Mouse (Mus musculus): ENCODE results near the gene Smc1b. TPM values are rescaled to one million over a fixed set of nuclear protein-coding genes. Genes with fewer than 3 reads are reported as not detected.

Gene Smc1b
- total and polyA plus RNA-seq, 2 experiments from 2014 or later, result 0.15 TPM; not detected in 1

- no peak for TF ChIP-seq EP300 (IDR thresholded peaks at IDR 0.05; ENCODE audit: low read depth)
- no peak for TF ChIP-seq CTCF (IDR thresholded peaks at IDR 0.05; ENCODE audit: low read depth)
- H3K27me3 ChIP-seq (ENCODE audit: control insufficient read depth, insufficient read depth, low read length), result peaks cover 16% of the 10 kb centered on the region
- DNase-seq (ENCODE audit: low spot score), result no peak
- H3K4me3 ChIP-seq (ENCODE audit: low read depth, low read length), result no peak overlapping the region
- H3K9ac ChIP-seq (replicated peaks; ENCODE audit: low read depth, low read length), result no peak overlapping the region
- WGBS, result 28% methylated on average over 9 of the region's 9 CpGs
- no peak for ATAC-seq (ENCODE audit: insufficient read depth, low read depth)
- no peak overlapping the region for H3K27ac ChIP-seq (ENCODE audit: low read depth)
- no peak overlapping the region for H3K4me2 ChIP-seq (ENCODE audit: low read depth, low read length)
- no peaks in the 10 kb centered on the region for H3K36me3 ChIP-seq (replicated peaks; ENCODE audit: control insufficient read depth, insufficient read depth, low read length)
- no peaks in the 10 kb centered on the region for H3K4me1 ChIP-seq (ENCODE audit: control insufficient read depth, insufficient read depth)
- H3K9me3 ChIP-seq (replicated peaks; ENCODE audit: control insufficient read depth, low read length), result no peaks in the 10 kb centered on the region
Measured at GRCm38 (mm10) chr15:85135143-85135542, 3.4 kb upstream of the Smc1b start.

GRCm38 (mm10) chr15:85132193-85132520 is 393 bp upstream of the Smc1b start:
- no peak for TF ChIP-seq CTCF (IDR thresholded peaks at IDR 0.05; ENCODE audit: low read depth)
- TF ChIP-seq EP300 (IDR thresholded peaks at IDR 0.05; ENCODE audit: low read depth), result no peak
- no peaks in the 10 kb centered on the region for H3K9me3 ChIP-seq (replicated peaks; ENCODE audit: control insufficient read depth, low read length)
- 20% methylated on average over 10 of the region's 10 CpGs for WGBS
- H3K27ac ChIP-seq (ENCODE audit: low read depth), result no peak overlapping the region
- no peak overlapping the region for H3K9ac ChIP-seq (replicated peaks; ENCODE audit: low read depth, low read length)
- H3K27me3 ChIP-seq (ENCODE audit: control insufficient read depth, insufficient read depth, low read length), result peaks cover 15% of the 10 kb centered on the region
- no peaks in the 10 kb centered on the region for H3K36me3 ChIP-seq (replicated peaks; ENCODE audit: control insufficient read depth, insufficient read depth, low read length)
- no peaks in the 10 kb centered on the region for H3K4me1 ChIP-seq (ENCODE audit: control insufficient read depth, insufficient read depth)
- peak overlapping the region; percentile 39 for H3K4me2 ChIP-seq (ENCODE audit: low read depth, low read length)
- peak overlapping the region; percentile 21 for H3K4me3 ChIP-seq (ENCODE audit: low read depth, low read length)
- DNase-seq (ENCODE audit: low spot score) (no peak), ATAC-seq (ENCODE audit: insufficient read depth, low read depth) (no peak)

GRCm38 (mm10) chr15:85085641-85086040 is 46.1 kb downstream of the Smc1b start:
- H3K9ac ChIP-seq (replicated peaks; ENCODE audit: low read depth, low read length), result no peak overlapping the region
- TF ChIP-seq EP300 (IDR thresholded peaks at IDR 0.05; ENCODE audit: low read depth) (no peak), CTCF (IDR thresholded peaks at IDR 0.05; ENCODE audit: low read depth) (no peak)
- H3K4me3 ChIP-seq (ENCODE audit: low read depth, low read length), result no peak overlapping the region
- H3K27ac ChIP-seq (ENCODE audit: low read depth), result no peak overlapping the region
- no peak for ATAC-seq (ENCODE audit: insufficient read depth, low read depth)
- no peaks in the 10 kb centered on the region for H3K9me3 ChIP-seq (replicated peaks; ENCODE audit: control insufficient read depth, low read length)
- no peak for DNase-seq (ENCODE audit: low spot score)
- no peak overlapping the region for H3K4me2 ChIP-seq (ENCODE audit: low read depth, low read length)
- 30% methylated on average over 1 of the region's 1 CpGs for WGBS
- no peaks in the 10 kb centered on the region for H3K4me1 ChIP-seq (ENCODE audit: control insufficient read depth, insufficient read depth)
- no peaks in the 10 kb centered on the region for H3K27me3 ChIP-seq (ENCODE audit: control insufficient read depth, insufficient read depth, low read length)
- no peaks in the 10 kb centered on the region for H3K36me3 ChIP-seq (replicated peaks; ENCODE audit: control insufficient read depth, insufficient read depth, low read length)

GRCm38 (mm10) chr15:85072651-85073050 is 59.1 kb downstream of the Smc1b start:
- H3K4me3 ChIP-seq (ENCODE audit: low read depth, low read length), result no peak overlapping the region
- H3K9ac ChIP-seq (replicated peaks; ENCODE audit: low read depth, low read length), result no peak overlapping the region
- ATAC-seq (ENCODE audit: insufficient read depth, low read depth), result no peak
- H3K4me2 ChIP-seq (ENCODE audit: low read depth, low read length), result no peak overlapping the region
- H3K4me1 ChIP-seq (ENCODE audit: control insufficient read depth, insufficient read depth), result no peaks in the 10 kb centered on the region
- DNase-seq (ENCODE audit: low spot score), result no peak
- H3K36me3 ChIP-seq (replicated peaks; ENCODE audit: control insufficient read depth, insufficient read depth, low read length), result no peaks in the 10 kb centered on the region
- no peaks in the 10 kb centered on the region for H3K9me3 ChIP-seq (replicated peaks; ENCODE audit: control insufficient read depth, low read length)
- 71% methylated on average over 2 of the region's 2 CpGs for WGBS
- H3K27ac ChIP-seq (ENCODE audit: low read depth), result no peak overlapping the region
- no peak for TF ChIP-seq CTCF (IDR thresholded peaks at IDR 0.05; ENCODE audit: low read depth)
- no peaks in the 10 kb centered on the region for H3K27me3 ChIP-seq (ENCODE audit: control insufficient read depth, insufficient read depth, low read length)

- Histone ChIP-seq H3K4me1 (ENCODE audit: control insufficient read depth, insufficient read depth) (no peaks in the 10 kb centered on the region), H3K27ac (ENCODE audit: low read depth) (no peak overlapping the region), H3K27me3 (ENCODE audit: control insufficient read depth, insufficient read depth, low read length) (no peaks in the 10 kb centered on the region), H3K9ac (replicated peaks; ENCODE audit: low read depth, low read length) (no peak overlapping the region), H3K4me2 (ENCODE audit: low read depth, low read length) (no peak overlapping the region), H3K4me3 (ENCODE audit: low read depth, low read length) (no peak overlapping the region), H3K36me3 (replicated peaks; ENCODE audit: control insufficient read depth, insufficient read depth, low read length) (no peaks in the 10 kb centered on the region), H3K9me3 (replicated peaks; ENCODE audit: control insufficient read depth, low read length) (no peaks in the 10 kb centered on the region)
- 22% methylated on average over 2 of the region's 2 CpGs for WGBS
- DNase-seq (ENCODE audit: low spot score) (peak; percentile 35), ATAC-seq (ENCODE audit: insufficient read depth, low read depth) (no peak)
- TF ChIP-seq CTCF (IDR thresholded peaks at IDR 0.05; ENCODE audit: low read depth) (peak; percentile 81), EP300 (IDR thresholded peaks at IDR 0.05; ENCODE audit: low read depth) (no peak)
Measured at GRCm38 (mm10) chr15:85070561-85070960, 61.2 kb downstream of the Smc1b start.

GRCm38 (mm10) chr15:85063421-85063820 is 68.3 kb downstream of the Smc1b start:
- no peak overlapping the region for H3K27ac ChIP-seq (ENCODE audit: low read depth)
- H3K36me3 ChIP-seq (replicated peaks; ENCODE audit: control insufficient read depth, insufficient read depth, low read length), result peaks cover 39% of the 10 kb centered on the region
- no peaks in the 10 kb centered on the region for H3K27me3 ChIP-seq (ENCODE audit: control insufficient read depth, insufficient read depth, low read length)
- H3K9ac ChIP-seq (replicated peaks; ENCODE audit: low read depth, low read length), result no peak overlapping the region
- no peak overlapping the region for H3K4me3 ChIP-seq (ENCODE audit: low read depth, low read length)
- H3K4me1 ChIP-seq (ENCODE audit: control insufficient read depth, insufficient read depth), result no peaks in the 10 kb centered on the region
- no peaks in the 10 kb centered on the region for H3K9me3 ChIP-seq (replicated peaks; ENCODE audit: control insufficient read depth, low read length)
- DNase-seq (ENCODE audit: low spot score), result no peak
- 87% methylated on average over 2 of the region's 2 CpGs for WGBS
- no peak for ATAC-seq (ENCODE audit: insufficient read depth, low read depth)
- TF ChIP-seq CTCF (IDR thresholded peaks at IDR 0.05; ENCODE audit: low read depth) (no peak), EP300 (IDR thresholded peaks at IDR 0.05; ENCODE audit: low read depth) (no peak)
- H3K4me2 ChIP-seq (ENCODE audit: low read depth, low read length), result no peak overlapping the region

Data from heart, postnatal 0 days (tissue).